1 mouse cellular context compared by ENCODE assay signal in the genomic region with DNA sequence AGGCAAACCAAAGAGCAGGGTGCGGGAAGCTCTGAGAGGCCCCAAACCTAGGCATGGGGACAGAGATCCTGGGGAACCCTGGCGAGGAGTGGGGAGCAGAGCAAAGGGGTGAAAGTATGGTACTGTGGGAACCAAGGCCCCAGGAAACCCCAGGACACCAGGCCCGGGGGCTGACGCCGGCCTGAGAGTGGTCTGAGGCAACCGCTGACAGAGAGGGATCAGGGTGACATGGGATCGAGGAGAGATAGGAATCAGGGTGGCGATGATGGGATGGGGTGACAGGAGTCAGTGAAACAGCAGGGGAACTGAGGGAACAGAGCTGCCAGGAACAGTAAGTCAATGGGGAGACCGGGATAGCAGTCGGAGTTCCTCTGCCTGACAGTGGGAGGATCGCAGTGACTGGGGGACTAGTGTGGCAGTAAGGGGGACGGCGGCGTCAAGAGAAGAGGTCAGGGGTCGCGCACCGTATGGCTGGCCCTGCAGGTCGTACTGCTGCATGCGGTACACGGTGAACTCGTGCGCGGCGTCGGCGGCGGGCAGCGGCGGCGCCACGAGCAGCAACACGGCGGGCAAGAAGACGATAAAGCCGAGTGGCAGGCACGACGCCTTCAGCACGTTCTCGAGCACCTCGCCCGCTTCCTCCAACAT.
TF ChIP-seq lines count a peak whose summit lies in the region.

No protein-coding gene starts in this region.

TF ChIP-seq in ES-E14, 5 proteins besides CTCF, POLR2A, EP300 and RAD21:
- TF ChIP-seq ZC3H11A (IDR thresholded peaks at IDR 0.05; ENCODE audit: borderline replicate concordance, low read depth, low read length) (no peak), CHD2 (IDR thresholded peaks at IDR 0.05; ENCODE audit: low read depth, low read length) (no peak), HCFC1 (IDR thresholded peaks at IDR 0.05; ENCODE audit: borderline replicate concordance, insufficient read depth, low read length) (no peak), MAFK (IDR thresholded peaks at IDR 0.05; ENCODE audit: insufficient read depth, low read depth, low read length) (no peak), ZNF384 (IDR thresholded peaks at IDR 0.05; ENCODE audit: low read depth, low read length) (no peak)
